Comparison of ENCODE assay signal across 11 mouse cellular contexts in genomic region chr1:40514851-40515585, GRCm38 (mm10). TPM values are rescaled to one million over a fixed set of nuclear protein-coding genes. Genes with fewer than 3 reads are reported as not detected.
DNase-seq lines count a peak whose midpoint lies in the region; ATAC-seq and TF ChIP-seq lines count a peak whose summit lies in the region.
"Had no signal": no experiment of that assay in that cellular context is flagged by ENCODE, and none has a peak within 500 bp of the region (broad histone marks: within the 10 kb centered on the region; RNA-seq: fewer than 3 reads in every experiment).

Il18rap (plus strand) TSS chr1:40515362.

- peak; percentile 19 for DNase-seq in midbrain, postnatal 0 days (ENCODE audit: low spot score)
- DNase-seq in forebrain, embryonic 11.5 days (ENCODE audit: low spot score) = no peak
- peak; percentile 53 to 79 for DNase-seq in natural killer cell, adult 2 months (ENCODE audit: low spot score in 2 of 2)
- no peak for DNase-seq in gastrocnemius, postnatal 36 days
- no peak for DNase-seq in right cerebral cortex, postnatal 36 days (ENCODE audit: low spot score in 2 of 2)
- DNase-seq: cerebellum, postnatal 36 days; gastrocnemius, postnatal 25 days had no signal

- no peak within 1 kb of the TSS for H3K9ac ChIP-seq in midbrain, postnatal 0 days (replicated peaks; ENCODE audit: low read length, poor library complexity, severe bottlenecking)
- H3K9ac ChIP-seq in midbrain, embryonic 13.5 days (replicated peaks) = no peak within 1 kb of the TSS
- H3K9ac ChIP-seq in forebrain, embryonic 11.5 days (ENCODE audit: low read length) = no peak within 1 kb of the TSS
- H3K9ac ChIP-seq: midbrain, embryonic 12.5 days had no signal

- H3K4me1 ChIP-seq in midbrain, postnatal 0 days (ENCODE audit: insufficient read depth, low read length) = no peaks in the 10 kb centered on the region
- H3K4me1 ChIP-seq in midbrain, embryonic 13.5 days (replicated peaks) = no peaks in the 10 kb centered on the region
- H3K4me1 ChIP-seq in forebrain, embryonic 11.5 days (replicated peaks; ENCODE audit: control insufficient read depth, insufficient read depth, low read length) = no peaks in the 10 kb centered on the region
- H3K4me1 ChIP-seq: midbrain, embryonic 12.5 days had no signal

- ATAC-seq in midbrain, postnatal 0 days (ENCODE audit: low FRiP score) = no peak
- no peak for ATAC-seq in midbrain, embryonic 13.5 days
- peak; percentile 74 for ATAC-seq in activated CD4-positive, CD25-positive, alpha-beta regulatory T cell, adult 4 months
- ATAC-seq in forebrain, embryonic 11.5 days (replicated peaks; ENCODE audit: low FRiP score) = peak; percentile 79

- WGBS in midbrain, postnatal 0 days = 42% methylated on average over 9 of the region's 9 CpGs
- 44% methylated on average over 9 of the region's 9 CpGs for WGBS in midbrain, embryonic 13.5 days
- WGBS in forebrain, embryonic 11.5 days = 21% methylated on average over 9 of the region's 9 CpGs

- no peak for TF ChIP-seq CTCF in midbrain, postnatal 0 days (IDR thresholded peaks at IDR 0.05)

- no peak within 1 kb of the TSS for H3K4me2 ChIP-seq in midbrain, postnatal 0 days (ENCODE audit: low read depth, low read length, poor library complexity, severe bottlenecking)
- H3K4me2 ChIP-seq in midbrain, embryonic 13.5 days (replicated peaks) = no peak within 1 kb of the TSS
- no peak within 1 kb of the TSS for H3K4me2 ChIP-seq in forebrain, embryonic 11.5 days (ENCODE audit: low read depth, low read length, severe bottlenecking)
- H3K4me2 ChIP-seq: midbrain, embryonic 12.5 days had no signal

- no peaks in the 10 kb centered on the region for H3K27me3 ChIP-seq in midbrain, postnatal 0 days (ENCODE audit: insufficient read depth, low read length)
- no peaks in the 10 kb centered on the region for H3K27me3 ChIP-seq in midbrain, embryonic 13.5 days
- H3K27me3 ChIP-seq in forebrain, embryonic 11.5 days (ENCODE audit: control insufficient read depth, insufficient read depth, low read length) = no peaks in the 10 kb centered on the region
- H3K27me3 ChIP-seq: midbrain, embryonic 12.5 days had no signal

- H3K27ac ChIP-seq in midbrain, postnatal 0 days (ENCODE audit: low read depth, low read length) = no peak within 1 kb of the TSS
- H3K27ac ChIP-seq in midbrain, embryonic 13.5 days = no peak within 1 kb of the TSS
- H3K27ac ChIP-seq in forebrain, embryonic 11.5 days (ENCODE audit: low read depth, low read length) = peak within 1 kb of the TSS; percentile 25; the same call in 1 of the 2 replicates
- H3K27ac ChIP-seq: midbrain, embryonic 12.5 days had no signal

- no peak within 1 kb of the TSS for H3K4me3 ChIP-seq in midbrain, postnatal 0 days (ENCODE audit: low read depth, low read length)
- H3K4me3 ChIP-seq in midbrain, embryonic 13.5 days (replicated peaks) = no peak within 1 kb of the TSS
- no peak within 1 kb of the TSS for H3K4me3 ChIP-seq in forebrain, embryonic 11.5 days (ENCODE audit: low read depth, low read length)
- H3K4me3 ChIP-seq: midbrain, embryonic 12.5 days had no signal

- intact Hi-C loops in gastrocnemius, postnatal 36 days (cut with DNase I) = no loop called here

- H3K9me3 ChIP-seq in midbrain, postnatal 0 days (ENCODE audit: low read length) = no peaks in the 10 kb centered on the region
- H3K9me3 ChIP-seq in midbrain, embryonic 13.5 days = no peaks in the 10 kb centered on the region
- H3K9me3 ChIP-seq in forebrain, embryonic 11.5 days (ENCODE audit: control insufficient read depth, low read length) = no peaks in the 10 kb centered on the region
- H3K9me3 ChIP-seq: midbrain, embryonic 12.5 days had no signal

- H3K36me3 ChIP-seq in midbrain, postnatal 0 days (ENCODE audit: insufficient read depth, low read length) = no peaks in the 10 kb centered on the region
- H3K36me3 ChIP-seq in midbrain, embryonic 13.5 days = no peaks in the 10 kb centered on the region
- H3K36me3 ChIP-seq in forebrain, embryonic 11.5 days (ENCODE audit: control insufficient read depth, insufficient read depth, low read length) = no peaks in the 10 kb centered on the region
- H3K36me3 ChIP-seq: midbrain, embryonic 12.5 days had no signal

RNA-seq across cellular contexts. Expression of gene Il18rap, which starts in this region (rescaled TPM):
- total RNA-seq in midbrain, postnatal 0 days (2014; rRNA removed) = 0.11 TPM in 1 of 2 replicates, not detected in the other
- 0.09 and 0.12 TPM in 2 replicates for polyA plus RNA-seq in midbrain, postnatal 0 days (2015; fragmentation: Nextera tagmentation; extraction: Ambion mirVana)
- 0.13 TPM in 1 of 2 replicates, not detected in the other for polyA plus RNA-seq in midbrain, embryonic 13.5 days (2015; fragmentation: Nextera tagmentation; extraction: Ambion mirVana)
- 10 to 100 TPM; 19.6 to 23.5 TPM for polyA plus RNA-seq in activated CD4-positive, CD25-positive, alpha-beta regulatory T cell, adult 4 months (2017; shearing (Covaris generic))
- polyA plus RNA-seq in forebrain, embryonic 11.5 days (2014; fragmentation: Nextera tagmentation; extraction: Ambion mirVana) = 0.39 and 0.92 TPM in 2 replicates
- not detected for total RNA-seq in gastrocnemius, postnatal 36 days (2021)
- total RNA-seq: gastrocnemius, postnatal 25 days; left cerebral cortex, postnatal 36 days had no signal

Comparison
In these comparisons a context has a peak if more than half of its experiments do, and no peak if none do; other contexts are left out.
1. RNA of gene Il18rap (polyA plus RNA-seq): 19.6 to 23.5 TPM in activated CD4-positive, CD25-positive, alpha-beta regulatory T cell, adult 4 months; 0.39 to 0.92 TPM in forebrain, embryonic 11.5 days, 0.13 TPM in midbrain, embryonic 13.5 days and 0.09 to 0.12 TPM in midbrain, postnatal 0 days; every median in the first group is over 10 times any median in the second.
2. Peak in DNase-seq in midbrain, postnatal 0 days; RNA of the gene not detected or under 1 TPM.
3. Peak in ATAC-seq and H3K27ac ChIP-seq in forebrain, embryonic 11.5 days; RNA of the gene not detected or under 1 TPM.
4. DNase-seq: peak in natural killer cell, adult 2 months (2 of 2); none in forebrain, embryonic 11.5 days (single experiment), gastrocnemius, postnatal 36 days (0 of 2) and right cerebral cortex, postnatal 36 days (0 of 2).